Mouse (Mus musculus) forebrain, embryonic 16.5 days (tissue): ENCODE measurements around the gene Moxd2. TPM values are rescaled to one million over a fixed set of nuclear protein-coding genes. Genes with fewer than 3 reads are reported as not detected.

Source experiments
- ATAC-seq: fragments of 200-750 bp; cut with Nextera tagmentation; 2 replicates; pipeline ENCODE4 v1.8.0; 2017; ENCODE audit warnings: mild to moderate bottlenecking, moderate library complexity
- H3K27ac ChIP-seq: fragments of 300-500 bp; sonication (generic); 2 replicates; pipeline ENCODE4 v1.5.1; 2014; ENCODE audit warnings: low read length, control low read depth
- H3K27me3 ChIP-seq: fragments of 300-500 bp; sonication (generic); replicated peaks from 2 replicates; pipeline ENCODE4 v1.6.1; 2014; ENCODE audit warnings: low read length; ENCODE audit not compliant: control insufficient read depth, insufficient read depth
- H3K36me3 ChIP-seq: fragments of 300-500 bp; sonication (generic); 2 replicates; pipeline ENCODE4 v1.6.1; 2014; ENCODE audit not compliant: control insufficient read depth, insufficient read depth
- H3K4me1 ChIP-seq: fragments of 300-500 bp; sonication (generic); replicated peaks from 2 replicates; pipeline ENCODE4 v1.6.1; 2014; ENCODE audit warnings: low read length; ENCODE audit not compliant: control insufficient read depth, insufficient read depth
- H3K4me2 ChIP-seq: fragments of 300-500 bp; sonication (generic); 2 replicates; pipeline ENCODE4 v1.6.1; 2014; ENCODE audit warnings: mild to moderate bottlenecking, low read length, control low read depth
- H3K4me3 ChIP-seq: fragments of 300-500 bp; sonication (generic); replicated peaks from 2 replicates; pipeline ENCODE4 v1.5.1; 2014; ENCODE audit warnings: mild to moderate bottlenecking, low read length, control low read depth
- H3K9ac ChIP-seq: fragments of 300-500 bp; sonication (generic); replicated peaks from 2 replicates; pipeline ENCODE4 v1.6.1; 2014; ENCODE audit warnings: low read depth, low read length, control low read depth
- H3K9me3 ChIP-seq: fragments of 300-500 bp; sonication (generic); 2 replicates; pipeline ENCODE4 v1.6.1; 2016; ENCODE audit warnings: low read length; ENCODE audit not compliant: control insufficient read depth
- WGBS: fragments of 180-500 bp; shearing (Covaris S2); extraction: QIAGEN DNeasy Blood & Tissue Kit; methylation state at CpG from one replicate; pipeline ENCODE4 v1.1.7; 2014; 5-methylcytosine and 5-hydroxymethylcytosine counted together
- polyA plus RNA-seq: library from polyadenylated mRNA; unstranded; fragments of >200 nt; fragmentation: Nextera tagmentation; extraction: Ambion mirVana; gene quantifications from 2 replicates; pipeline ENCODE4 v1.2.1, GENCODE M21; 2015

The Moxd2 gene
- polyA plus RNA-seq = not detected in 2 replicates

- WGBS = 86% methylated on average over 3 of the region's 3 CpGs
- no peak within 1 kb of the TSS for H3K4me3 ChIP-seq
- H3K27me3 ChIP-seq = no peaks in the 10 kb centered on the region
- ATAC-seq = no peak
- H3K27ac ChIP-seq = no peak within 1 kb of the TSS
- H3K9me3 ChIP-seq = no peaks in the 10 kb centered on the region
- no peak within 1 kb of the TSS for H3K4me2 ChIP-seq
- H3K4me1 ChIP-seq = no peaks in the 10 kb centered on the region
- no peak within 1 kb of the TSS for H3K9ac ChIP-seq
- H3K36me3 ChIP-seq = no peaks in the 10 kb centered on the region
Observed at GRCm38 (mm10) chr6:40887394-40887793, at the start of gene Moxd2. Moxd2 (minus strand) TSS chr6:40887494.

GRCm38 (mm10) chr6:40919954-40920353 is 32.7 kb upstream of the Moxd2 start:
- H3K4me3 ChIP-seq = no peak overlapping the region
- ATAC-seq = no peak
- H3K27ac ChIP-seq = no peak overlapping the region
- no peaks in the 10 kb centered on the region for H3K36me3 ChIP-seq
- H3K9ac ChIP-seq = no peak overlapping the region
- no peaks in the 10 kb centered on the region for H3K27me3 ChIP-seq
- no peaks in the 10 kb centered on the region for H3K4me1 ChIP-seq
- 81% methylated on average over 4 of the region's 4 CpGs for WGBS
- H3K9me3 ChIP-seq = no peaks in the 10 kb centered on the region
- H3K4me2 ChIP-seq = no peak overlapping the region

GRCm38 (mm10) chr6:40900287-40900686 is 13.0 kb upstream of the Moxd2 start, which contains the start of gene Prss58:
Prss58 (minus strand) TSS chr6:40900387.
- no peak within 1 kb of the TSS for H3K4me2 ChIP-seq
- no peak for ATAC-seq
- H3K27me3 ChIP-seq = no peaks in the 10 kb centered on the region
- H3K4me3 ChIP-seq = no peak within 1 kb of the TSS
- no peaks in the 10 kb centered on the region for H3K9me3 ChIP-seq
- no peak within 1 kb of the TSS for H3K27ac ChIP-seq
- no peak within 1 kb of the TSS for H3K9ac ChIP-seq
- H3K4me1 ChIP-seq = no peaks in the 10 kb centered on the region
- H3K36me3 ChIP-seq = no peaks in the 10 kb centered on the region

GRCm38 (mm10) chr6:40894716-40895115 is 7.4 kb upstream of the Moxd2 start:
- no peak overlapping the region for H3K27ac ChIP-seq
- no peak overlapping the region for H3K4me3 ChIP-seq
- H3K9me3 ChIP-seq = no peaks in the 10 kb centered on the region
- H3K27me3 ChIP-seq = no peaks in the 10 kb centered on the region
- H3K4me1 ChIP-seq = no peaks in the 10 kb centered on the region
- no peaks in the 10 kb centered on the region for H3K36me3 ChIP-seq
- no peak overlapping the region for H3K9ac ChIP-seq
- WGBS = 69% methylated on average over 1 of the region's 1 CpGs
- ATAC-seq = no peak
- no peak overlapping the region for H3K4me2 ChIP-seq

GRCm38 (mm10) chr6:40893577-40893976 is 6.3 kb upstream of the Moxd2 start:
- H3K4me3 ChIP-seq = no peak overlapping the region
- H3K4me2 ChIP-seq = no peak overlapping the region
- no peak overlapping the region for H3K27ac ChIP-seq
- no peaks in the 10 kb centered on the region for H3K9me3 ChIP-seq
- H3K27me3 ChIP-seq = no peaks in the 10 kb centered on the region
- no peak overlapping the region for H3K9ac ChIP-seq
- H3K4me1 ChIP-seq = no peaks in the 10 kb centered on the region
- H3K36me3 ChIP-seq = no peaks in the 10 kb centered on the region
- ATAC-seq = no peak
- 47% methylated on average over 7 of the region's 7 CpGs for WGBS

- no peak overlapping the region for H3K4me3 ChIP-seq
- 85% methylated on average over 4 of the region's 4 CpGs for WGBS
- no peaks in the 10 kb centered on the region for H3K36me3 ChIP-seq
- no peak for ATAC-seq
- no peaks in the 10 kb centered on the region for H3K9me3 ChIP-seq
- no peaks in the 10 kb centered on the region for H3K4me1 ChIP-seq
- H3K27me3 ChIP-seq = no peaks in the 10 kb centered on the region
- no peak overlapping the region for H3K4me2 ChIP-seq
- H3K27ac ChIP-seq = no peak overlapping the region
- no peak overlapping the region for H3K9ac ChIP-seq
Observed at GRCm38 (mm10) chr6:40891754-40892153, 4.5 kb upstream of the Moxd2 start.

GRCm38 (mm10) chr6:40890973-40891372 is 3.7 kb upstream of the Moxd2 start:
- no peaks in the 10 kb centered on the region for H3K9me3 ChIP-seq
- no peaks in the 10 kb centered on the region for H3K36me3 ChIP-seq
- H3K4me2 ChIP-seq = no peak overlapping the region
- H3K27ac ChIP-seq = no peak overlapping the region
- no peaks in the 10 kb centered on the region for H3K27me3 ChIP-seq
- ATAC-seq = no peak
- H3K9ac ChIP-seq = no peak overlapping the region
- no peak overlapping the region for H3K4me3 ChIP-seq
- no peaks in the 10 kb centered on the region for H3K4me1 ChIP-seq
- WGBS = 69% methylated on average over 1 of the region's 1 CpGs

GRCm38 (mm10) chr6:40845283-40845682 is 42.0 kb downstream of the Moxd2 start:
- Histone ChIP-seq H3K4me1 (no peaks in the 10 kb centered on the region), H3K27me3 (no peaks in the 10 kb centered on the region), H3K9ac (no peak overlapping the region), H3K36me3 (no peaks in the 10 kb centered on the region), H3K9me3 (no peaks in the 10 kb centered on the region), H3K4me3 (no peak overlapping the region), H3K27ac (no peak overlapping the region), H3K4me2 (no peak overlapping the region)
- ATAC-seq = no peak
